Mouse (Mus musculus): Measurements from ENCODE around the gene Tprn. TPM values are rescaled to one million over a fixed set of nuclear protein-coding genes. Genes with fewer than 3 reads are reported as not detected.

Tprn gene
- polyA plus RNA-seq, 1 experiment from 2014 or later, result 9.6 TPM

- 58% methylated on average over 13 of the region's 13 CpGs for WGBS
- peaks cover 64% of the 10 kb centered on the region for H3K36me3 ChIP-seq (ENCODE audit: control insufficient read depth, insufficient read depth, low read length)
- H3K9ac ChIP-seq (ENCODE audit: low read depth, low read length), result no peak overlapping the region
- H3K27me3 ChIP-seq (replicated peaks; ENCODE audit: control insufficient read depth, insufficient read depth, low read length), result no peaks in the 10 kb centered on the region
- H3K4me2 ChIP-seq, result no peak overlapping the region
- peak; percentile 26; the same call in 1 of the 2 replicates for ATAC-seq (replicated peaks; ENCODE audit: low FRiP score)
- H3K4me3 ChIP-seq (ENCODE audit: low read depth, low read length), result no peak overlapping the region
- H3K4me1 ChIP-seq (replicated peaks; ENCODE audit: control insufficient read depth, insufficient read depth, low read length), result no peaks in the 10 kb centered on the region
- H3K9me3 ChIP-seq (ENCODE audit: control insufficient read depth, low read length), result no peaks in the 10 kb centered on the region
- peak; percentile 72 for DNase-seq (ENCODE audit: low spot score)
- no peak overlapping the region for H3K27ac ChIP-seq (ENCODE audit: low read depth, low read length)
These were observed 16.8 kb downstream of the Tprn start for GRCm38 (mm10) chr2:25278928-25279882.

- Histone ChIP-seq H3K27me3 (replicated peaks; ENCODE audit: control insufficient read depth, insufficient read depth, low read length) (peaks cover 30% of the 10 kb centered on the region), H3K36me3 (ENCODE audit: control insufficient read depth, insufficient read depth, low read length) (peaks cover 30% of the 10 kb centered on the region), H3K4me1 (replicated peaks; ENCODE audit: control insufficient read depth, insufficient read depth, low read length) (peaks cover 15% of the 10 kb centered on the region), H3K4me3 (ENCODE audit: low read depth, low read length) (no peak overlapping the region), H3K9me3 (ENCODE audit: control insufficient read depth, low read length) (no peaks in the 10 kb centered on the region), H3K4me2 (no peak overlapping the region), H3K27ac (ENCODE audit: low read depth, low read length) (no peak overlapping the region), H3K9ac (ENCODE audit: low read depth, low read length) (no peak overlapping the region)
- WGBS, result 95% methylated on average over 2 of the region's 2 CpGs
- ATAC-seq (replicated peaks; ENCODE audit: low FRiP score) (no peak), DNase-seq (ENCODE audit: low spot score) (no peak)
These were observed 23.1 kb downstream of the Tprn start for GRCm38 (mm10) chr2:25285551-25285950.

- no peak for DNase-seq (ENCODE audit: low spot score)
- no peak overlapping the region; the same call in 1 of the 2 replicates for H3K4me2 ChIP-seq
- peak; percentile 49; the same call in 1 of the 2 replicates for ATAC-seq (replicated peaks; ENCODE audit: low FRiP score)
- WGBS, result 8% methylated on average over 1 of the region's 1 CpGs
- no peak overlapping the region for H3K27ac ChIP-seq (ENCODE audit: low read depth, low read length)
- peaks cover 24% of the 10 kb centered on the region for H3K36me3 ChIP-seq (ENCODE audit: control insufficient read depth, insufficient read depth, low read length)
- H3K27me3 ChIP-seq (replicated peaks; ENCODE audit: control insufficient read depth, insufficient read depth, low read length), result peaks cover 38% of the 10 kb centered on the region
- H3K9ac ChIP-seq (ENCODE audit: low read depth, low read length), result no peak overlapping the region
- no peak overlapping the region for H3K4me3 ChIP-seq (ENCODE audit: low read depth, low read length)
- no peaks in the 10 kb centered on the region for H3K9me3 ChIP-seq (ENCODE audit: control insufficient read depth, low read length)
- peaks cover 15% of the 10 kb centered on the region for H3K4me1 ChIP-seq (replicated peaks; ENCODE audit: control insufficient read depth, insufficient read depth, low read length)
These were observed 23.9 kb downstream of the Tprn start for GRCm38 (mm10) chr2:25286314-25286713.

GRCm38 (mm10) chr2:25286837-25287636, 24.6 kb downstream of the Tprn start:
- H3K36me3 ChIP-seq (ENCODE audit: control insufficient read depth, insufficient read depth, low read length), result peaks cover 21% of the 10 kb centered on the region
- 41% methylated on average over 7 of the region's 7 CpGs for WGBS
- peak overlapping the region; percentile 11; the same call in 1 of the 2 replicates for H3K4me2 ChIP-seq
- H3K9me3 ChIP-seq (ENCODE audit: control insufficient read depth, low read length), result no peaks in the 10 kb centered on the region
- DNase-seq (ENCODE audit: low spot score) (no peak), ATAC-seq (replicated peaks; ENCODE audit: low FRiP score) (peak; percentile 51; the same call in 1 of the 2 replicates)
- H3K4me3 ChIP-seq (ENCODE audit: low read depth, low read length), result no peak overlapping the region
- no peak overlapping the region for H3K9ac ChIP-seq (ENCODE audit: low read depth, low read length)
- H3K4me1 ChIP-seq (replicated peaks; ENCODE audit: control insufficient read depth, insufficient read depth, low read length), result peaks cover 20% of the 10 kb centered on the region
- H3K27ac ChIP-seq (ENCODE audit: low read depth, low read length), result no peak overlapping the region
- peaks cover 45% of the 10 kb centered on the region for H3K27me3 ChIP-seq (replicated peaks; ENCODE audit: control insufficient read depth, insufficient read depth, low read length)

GRCm38 (mm10) chr2:25287927-25288649, 25.7 kb downstream of the Tprn start, which contains the start of gene Tmem210:
TSS of gene Tmem210 (plus strand) at chr2:25288145.
- Histone ChIP-seq H3K27ac (ENCODE audit: low read depth, low read length) (no peak within 1 kb of the TSS), H3K27me3 (replicated peaks; ENCODE audit: control insufficient read depth, insufficient read depth, low read length) (peaks cover 55% of the 10 kb centered on the region), H3K4me3 (ENCODE audit: low read depth, low read length) (no peak within 1 kb of the TSS), H3K4me2 (no peak within 1 kb of the TSS), H3K4me1 (replicated peaks; ENCODE audit: control insufficient read depth, insufficient read depth, low read length) (peaks cover 28% of the 10 kb centered on the region), H3K9ac (ENCODE audit: low read depth, low read length) (no peak within 1 kb of the TSS), H3K36me3 (ENCODE audit: control insufficient read depth, insufficient read depth, low read length) (peaks cover 19% of the 10 kb centered on the region), H3K9me3 (ENCODE audit: control insufficient read depth, low read length) (no peaks in the 10 kb centered on the region)
- WGBS, result 81% methylated on average over 6 of the region's 6 CpGs
- ATAC-seq (replicated peaks; ENCODE audit: low FRiP score) (no peak), DNase-seq (ENCODE audit: low spot score) (no peak)

- Histone ChIP-seq H3K4me1 (replicated peaks; ENCODE audit: control insufficient read depth, insufficient read depth, low read length) (peaks cover 28% of the 10 kb centered on the region), H3K4me2 (no peak overlapping the region), H3K36me3 (ENCODE audit: control insufficient read depth, insufficient read depth, low read length) (peaks cover 15% of the 10 kb centered on the region), H3K9me3 (ENCODE audit: control insufficient read depth, low read length) (no peaks in the 10 kb centered on the region), H3K27ac (ENCODE audit: low read depth, low read length) (no peak overlapping the region), H3K4me3 (ENCODE audit: low read depth, low read length) (no peak overlapping the region), H3K9ac (ENCODE audit: low read depth, low read length) (no peak overlapping the region), H3K27me3 (replicated peaks; ENCODE audit: control insufficient read depth, insufficient read depth, low read length) (peaks cover 62% of the 10 kb centered on the region)
- no peak for DNase-seq (ENCODE audit: low spot score)
- ATAC-seq (replicated peaks; ENCODE audit: low FRiP score), result no peak
- WGBS, result 74% methylated on average over 7 of the region's 7 CpGs
These were observed 26.4 kb downstream of the Tprn start for GRCm38 (mm10) chr2:25288734-25289345.

GRCm38 (mm10) chr2:25289651-25290050, 27.2 kb downstream of the Tprn start, which contains the start of gene Lrrc26:
TSS of gene Lrrc26 (plus strand) at chr2:25289915.
- Histone ChIP-seq H3K36me3 (ENCODE audit: control insufficient read depth, insufficient read depth, low read length) (peaks cover 9% of the 10 kb centered on the region), H3K4me2 (peak within 1 kb of the TSS; percentile 20; the same call in 1 of the 2 replicates), H3K27ac (ENCODE audit: low read depth, low read length) (no peak within 1 kb of the TSS), H3K4me3 (ENCODE audit: low read depth, low read length) (peak within 1 kb of the TSS; percentile 20; the same call in 1 of the 2 replicates), H3K9me3 (ENCODE audit: control insufficient read depth, low read length) (no peaks in the 10 kb centered on the region), H3K27me3 (replicated peaks; ENCODE audit: control insufficient read depth, insufficient read depth, low read length) (peaks cover 69% of the 10 kb centered on the region), H3K4me1 (replicated peaks; ENCODE audit: control insufficient read depth, insufficient read depth, low read length) (peaks cover 28% of the 10 kb centered on the region), H3K9ac (ENCODE audit: low read depth, low read length) (no peak within 1 kb of the TSS)
- ATAC-seq (replicated peaks; ENCODE audit: low FRiP score) (no peak), DNase-seq (ENCODE audit: low spot score) (no peak)
- 13% methylated on average over 11 of the region's 11 CpGs for WGBS
